Mouse (Mus musculus): ENCODE measurements around the gene Kansl2.

DNA sequence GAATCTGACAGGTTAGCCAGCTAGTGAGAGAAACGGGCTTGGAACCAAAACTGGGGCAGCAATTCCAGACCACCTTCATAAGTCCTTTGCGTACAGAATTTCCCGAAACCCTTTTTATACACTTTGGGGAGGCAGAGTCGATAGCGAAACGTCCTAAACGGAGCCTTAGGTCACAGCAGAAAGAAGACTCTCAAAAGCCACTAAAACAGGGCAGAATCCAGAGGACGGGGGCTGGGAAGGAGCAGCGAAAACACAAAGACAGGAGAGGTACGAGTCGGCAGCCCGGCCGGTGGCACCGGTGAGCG lies 32.9 kb upstream of the Kansl2 start:
- no peak for TF ChIP-seq CTCF (IDR thresholded peaks at IDR 0.05; ENCODE audit: borderline replicate concordance, control insufficient read depth, extremely low read depth, insufficient read depth, low read length, poor library complexity)
- no peak for TF ChIP-seq POLR2A (IDR thresholded peaks at IDR 0.05; ENCODE audit: control insufficient read depth, extremely low read depth, insufficient read depth, low read length, poor library complexity)
